Mouse (Mus musculus): ENCODE data around the gene Abca1.

GRCm38 (mm10) chr4:53124837-53125490 lies 34.7 kb downstream of the Abca1 start:
- no peak for TF ChIP-seq HCFC1 (IDR thresholded peaks at IDR 0.05; ENCODE audit: borderline replicate concordance, insufficient read depth, low read length)
- TF ChIP-seq MAFK (IDR thresholded peaks at IDR 0.05; ENCODE audit: insufficient read depth, low read depth, low read length): no peak
- TF ChIP-seq ZNF384 (IDR thresholded peaks at IDR 0.05; ENCODE audit: low read depth, low read length): no peak
- no peak for TF ChIP-seq CHD2 (IDR thresholded peaks at IDR 0.05; ENCODE audit: low read depth, low read length)
- no peak for TF ChIP-seq ZC3H11A (IDR thresholded peaks at IDR 0.05; ENCODE audit: borderline replicate concordance, low read depth, low read length)

All from ES-E14 (cell line).